Mouse (Mus musculus) spleen, adult 2 months (tissue): Measurements from ENCODE around the gene Parp3.
"Not testable (repeated sequence)": the region's sequence is repeated elsewhere in the genome, so short reads cannot be mapped to it uniquely, and the experiment has no call there.

Experiments
- CTCF ChIP-seq: fragments of 200-500 bp; IDR thresholded peaks from 2 replicates; pipeline ENCODE4 v1.5.1; 2011; ENCODE audit warnings: mild to moderate bottlenecking, inconsistent platforms; ENCODE audit not compliant: insufficient read depth, insufficient read length, insufficient replicate concordance; ENCODE audit errors: extremely low read depth
- POLR2A ChIP-seq: fragments of 200-500 bp; IDR thresholded peaks from 2 replicates; pipeline ENCODE4 v1.6.1; 2011; ENCODE audit warnings: low read depth, low read length, inconsistent platforms

DNA sequence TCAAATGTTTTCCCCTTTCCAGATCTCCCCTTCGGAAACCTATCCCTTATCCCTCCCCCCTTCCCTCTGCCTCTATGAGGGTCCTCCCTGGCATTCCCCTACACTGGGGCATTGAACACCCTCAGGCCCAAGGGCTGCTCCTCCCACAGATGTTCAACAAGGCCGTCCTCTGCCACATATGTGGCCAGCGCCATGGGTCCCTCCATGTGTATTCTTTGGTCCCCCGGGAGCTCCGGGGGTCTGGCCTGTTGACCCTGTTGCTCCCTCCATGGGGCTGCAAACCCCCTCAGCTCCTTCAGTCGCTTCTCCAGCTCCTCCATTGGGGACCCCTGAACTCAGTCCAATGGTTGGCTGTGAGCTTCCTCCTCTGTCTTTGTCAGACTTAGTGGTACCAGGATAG lies 10.9 kb upstream of the Parp3 start:
- TF ChIP-seq POLR2A, CTCF: not testable (repeated sequence)
